Mouse (Mus musculus): ENCODE data around the gene 4931428F04Rik. TPM values are rescaled to one million over a fixed set of nuclear protein-coding genes. Genes with fewer than 3 reads are reported as not detected.

Gene 4931428F04Rik
- polyA plus RNA-seq, 1 experiment from 2014 or later: 23.9 TPM

DNA sequence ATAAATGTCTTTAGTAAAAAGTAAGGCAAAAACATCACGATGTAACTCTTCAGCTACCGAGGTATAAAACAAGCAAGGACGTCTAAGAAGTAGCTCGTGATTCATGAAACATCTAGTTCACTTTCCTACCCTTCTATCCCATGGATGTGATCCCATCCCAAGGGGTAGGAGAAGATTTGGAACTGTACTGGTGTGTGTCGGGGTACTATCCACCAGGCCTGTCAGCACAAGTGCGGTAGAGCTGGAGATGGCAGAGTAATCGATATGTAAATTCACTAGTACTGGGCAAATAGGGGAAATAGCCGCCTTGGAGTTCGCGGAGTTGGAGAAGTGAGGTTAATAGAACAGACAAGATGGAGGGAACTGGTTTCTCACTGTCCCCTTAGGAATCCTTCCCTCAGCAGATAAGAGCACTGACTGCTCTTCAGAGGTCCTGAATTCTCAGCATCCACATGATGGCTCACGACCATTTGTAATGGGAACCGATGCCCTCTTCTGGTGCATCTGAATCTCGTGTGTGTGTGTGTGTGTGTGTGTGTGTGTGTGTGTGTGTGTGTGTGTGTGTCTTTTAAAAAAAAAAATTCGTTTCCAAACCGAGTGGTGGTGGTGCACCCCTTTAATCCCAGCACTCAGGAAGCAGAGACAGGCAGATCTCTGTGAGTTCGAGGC, 26.3 kb downstream of the 4931428F04Rik start:
- H3K4me1 ChIP-seq: peaks cover 47% of the 10 kb centered on the region
- peaks cover 4% of the 10 kb centered on the region for H3K9me3 ChIP-seq
- 40% methylated on average over 16 of the region's 16 CpGs for WGBS
- no peak overlapping the region for H3K27ac ChIP-seq (replicated peaks)
- H3K27me3 ChIP-seq (replicated peaks; ENCODE audit: low read depth, poor library complexity, severe bottlenecking): peaks cover 100% of the 10 kb centered on the region
- no peak for DNase-seq (ENCODE audit: low spot score)
- no peaks in the 10 kb centered on the region for H3K36me3 ChIP-seq (replicated peaks)
- H3K4me3 ChIP-seq: peak overlapping the region; percentile 76

DNA sequence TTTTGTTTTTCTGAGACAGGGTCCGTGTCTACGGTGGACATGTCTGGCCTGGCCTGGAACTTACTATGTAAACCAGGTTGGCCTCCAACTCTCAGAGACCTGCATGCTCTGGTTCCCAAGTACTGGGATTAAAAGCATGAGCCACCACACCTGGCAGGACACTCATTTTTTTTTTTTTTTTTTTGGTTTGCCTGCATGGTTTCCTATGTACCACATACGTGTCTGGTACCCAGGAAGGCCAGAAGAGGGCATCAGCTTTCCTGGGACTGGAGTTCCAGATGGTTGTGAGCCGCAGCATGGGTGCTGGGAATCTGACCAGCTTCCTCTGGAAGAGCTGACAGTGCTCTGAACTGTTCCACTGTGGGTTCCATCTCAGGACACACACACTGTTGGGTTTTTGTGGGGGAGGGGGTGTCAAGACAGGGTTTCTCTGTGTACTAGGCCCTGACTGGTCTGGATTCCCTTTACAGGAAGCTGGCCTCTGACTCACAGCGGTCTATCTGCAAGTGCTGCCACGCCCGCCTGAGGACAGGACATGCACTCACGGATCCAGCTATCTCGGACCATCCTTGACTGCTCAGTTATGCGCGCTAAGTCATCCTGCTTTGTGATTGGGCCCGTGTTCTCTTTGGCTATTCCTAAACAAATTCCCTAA, 28.2 kb downstream of the 4931428F04Rik start:
- no peaks in the 10 kb centered on the region for H3K36me3 ChIP-seq (replicated peaks)
- WGBS: 83% methylated on average over 12 of the region's 12 CpGs
- H3K27ac ChIP-seq (replicated peaks): no peak overlapping the region
- H3K27me3 ChIP-seq (replicated peaks; ENCODE audit: low read depth, poor library complexity, severe bottlenecking): peaks cover 100% of the 10 kb centered on the region
- peaks cover 4% of the 10 kb centered on the region for H3K9me3 ChIP-seq
- no peak overlapping the region for H3K4me3 ChIP-seq
- no peak for DNase-seq (ENCODE audit: low spot score)
- peaks cover 32% of the 10 kb centered on the region for H3K4me1 ChIP-seq

DNA sequence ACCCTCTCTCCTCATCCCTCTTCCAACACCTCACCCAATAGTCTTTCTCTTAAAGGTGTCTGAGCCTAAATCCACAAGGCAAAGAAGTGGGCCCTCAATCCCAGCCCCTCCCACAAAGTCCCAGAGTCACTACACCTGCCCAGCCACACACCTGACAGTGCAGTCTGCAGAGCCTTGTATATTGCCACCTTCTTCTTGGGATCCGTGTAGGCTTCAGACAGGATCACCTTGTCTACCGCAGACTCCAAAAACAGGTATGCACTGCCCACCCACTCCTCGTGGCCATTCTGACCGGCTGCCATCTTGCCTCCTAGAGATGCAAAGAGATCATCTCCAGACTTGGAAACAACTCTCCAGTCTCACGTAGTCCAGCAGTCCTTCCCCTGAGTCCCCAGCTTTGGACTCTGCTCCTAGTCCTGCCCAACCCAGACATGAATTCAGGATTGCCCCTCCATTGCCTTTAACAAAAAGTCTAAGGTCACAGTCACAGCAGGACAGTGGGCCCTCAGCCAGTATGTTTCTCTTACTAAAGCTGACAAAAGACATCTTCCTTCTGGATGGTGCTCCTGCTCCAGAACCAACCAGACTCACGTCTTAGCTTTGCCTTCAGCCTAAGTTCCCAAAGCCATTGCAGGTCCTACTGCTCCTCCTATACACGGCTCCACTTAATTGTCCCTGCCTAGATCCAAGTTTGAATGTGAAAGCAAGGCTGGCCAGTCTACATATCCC, 29.1 kb downstream of the 4931428F04Rik start:
- Histone ChIP-seq H3K4me1 (peaks cover 32% of the 10 kb centered on the region), H3K4me3 (no peak overlapping the region), H3K36me3 (replicated peaks) (no peaks in the 10 kb centered on the region), H3K27me3 (replicated peaks; ENCODE audit: low read depth, poor library complexity, severe bottlenecking) (peaks cover 100% of the 10 kb centered on the region), H3K9me3 (no peaks in the 10 kb centered on the region; the same call in 1 of the 2 replicates), H3K27ac (replicated peaks) (no peak overlapping the region)
- 63% methylated on average over 7 of the region's 7 CpGs for WGBS
- no peak for DNase-seq (ENCODE audit: low spot score)

DNA sequence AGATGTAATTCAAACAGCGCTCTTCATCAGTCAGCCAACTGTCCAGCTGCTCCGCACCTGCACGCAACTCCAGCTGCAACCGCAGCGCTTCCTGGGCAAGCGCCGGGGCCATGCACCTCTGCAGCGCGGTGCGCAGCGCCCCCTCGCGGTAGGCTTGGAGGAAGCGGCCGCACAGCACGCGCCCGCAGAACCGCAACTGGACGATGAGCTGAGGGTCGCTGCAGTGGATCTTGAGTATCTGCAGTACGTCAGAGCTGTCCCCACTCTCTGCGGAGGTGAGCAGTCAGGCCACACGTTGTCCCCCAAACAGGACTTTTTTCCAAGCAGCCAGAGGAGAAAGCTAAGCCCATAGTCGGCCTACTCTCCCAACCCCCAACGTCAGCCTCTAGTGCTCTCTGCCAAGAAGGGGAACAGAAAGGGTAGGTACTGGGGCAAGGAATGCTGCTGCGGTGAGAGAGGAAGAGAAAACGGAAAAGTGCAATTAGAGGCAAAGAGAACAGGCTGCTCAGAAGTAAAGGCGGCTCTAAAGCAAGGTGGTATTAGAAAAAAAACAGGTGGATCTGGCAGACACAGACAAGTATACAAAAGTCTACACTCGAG, 29.8 kb downstream of the 4931428F04Rik start:
- H3K36me3 ChIP-seq (replicated peaks): no peaks in the 10 kb centered on the region
- DNase-seq (ENCODE audit: low spot score): peak; percentile 89
- 3% methylated on average over 30 of the region's 30 CpGs for WGBS
- H3K4me1 ChIP-seq: peaks cover 34% of the 10 kb centered on the region
- no peaks in the 10 kb centered on the region; the same call in 1 of the 2 replicates for H3K9me3 ChIP-seq
- H3K27me3 ChIP-seq (replicated peaks; ENCODE audit: low read depth, poor library complexity, severe bottlenecking): peaks cover 100% of the 10 kb centered on the region
- H3K4me3 ChIP-seq: peak overlapping the region; percentile 57
- no peak overlapping the region for H3K27ac ChIP-seq (replicated peaks)

DNA sequence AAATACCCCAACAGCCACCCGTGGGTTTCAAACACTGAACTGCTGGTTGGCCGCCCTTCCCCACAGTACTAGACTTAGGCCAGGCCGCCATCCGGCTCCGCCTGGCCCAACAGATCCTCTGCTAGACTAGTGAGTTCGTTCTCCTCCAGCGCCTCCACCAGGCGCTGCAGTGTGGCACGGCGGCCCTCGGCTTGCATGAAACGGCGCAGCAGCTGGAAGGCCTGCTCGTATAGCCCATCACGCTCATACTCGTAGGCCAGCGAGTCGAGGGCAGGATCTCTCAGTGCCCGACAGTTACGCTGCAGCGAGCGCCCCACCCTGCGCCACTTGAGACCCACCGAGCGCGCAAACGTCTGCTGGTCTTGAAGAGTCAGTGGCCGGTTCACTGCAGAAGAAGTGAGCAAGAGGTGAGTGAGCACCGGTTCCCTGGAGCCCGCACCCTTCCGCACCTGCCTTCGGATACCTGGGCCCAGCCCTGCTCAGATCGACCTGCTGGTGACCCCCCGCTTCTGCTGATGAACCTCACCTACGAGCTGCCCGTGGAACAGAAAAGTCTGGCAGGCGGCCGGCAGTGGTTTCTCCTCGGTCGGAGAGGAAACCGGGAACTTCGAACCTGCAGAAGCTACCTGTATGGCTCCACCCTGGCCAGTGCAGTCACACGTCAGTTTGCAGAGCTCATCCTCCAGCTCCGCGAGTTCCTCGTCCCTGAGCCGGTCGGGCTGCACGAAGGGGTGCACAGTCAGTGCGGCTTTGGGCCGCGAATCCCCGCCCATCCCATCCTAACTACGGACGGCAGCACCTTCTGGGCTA, 30.5 kb downstream of the 4931428F04Rik start:
- Histone ChIP-seq H3K36me3 (replicated peaks) (no peaks in the 10 kb centered on the region), H3K27me3 (replicated peaks; ENCODE audit: low read depth, poor library complexity, severe bottlenecking) (peaks cover 96% of the 10 kb centered on the region), H3K4me3 (peak overlapping the region; percentile 57), H3K9me3 (no peaks in the 10 kb centered on the region; the same call in 1 of the 2 replicates), H3K27ac (replicated peaks) (no peak overlapping the region), H3K4me1 (peaks cover 34% of the 10 kb centered on the region)
- 2% methylated on average over 55 of the region's 55 CpGs for WGBS
- peak; percentile 70 for DNase-seq (ENCODE audit: low spot score)

DNA sequence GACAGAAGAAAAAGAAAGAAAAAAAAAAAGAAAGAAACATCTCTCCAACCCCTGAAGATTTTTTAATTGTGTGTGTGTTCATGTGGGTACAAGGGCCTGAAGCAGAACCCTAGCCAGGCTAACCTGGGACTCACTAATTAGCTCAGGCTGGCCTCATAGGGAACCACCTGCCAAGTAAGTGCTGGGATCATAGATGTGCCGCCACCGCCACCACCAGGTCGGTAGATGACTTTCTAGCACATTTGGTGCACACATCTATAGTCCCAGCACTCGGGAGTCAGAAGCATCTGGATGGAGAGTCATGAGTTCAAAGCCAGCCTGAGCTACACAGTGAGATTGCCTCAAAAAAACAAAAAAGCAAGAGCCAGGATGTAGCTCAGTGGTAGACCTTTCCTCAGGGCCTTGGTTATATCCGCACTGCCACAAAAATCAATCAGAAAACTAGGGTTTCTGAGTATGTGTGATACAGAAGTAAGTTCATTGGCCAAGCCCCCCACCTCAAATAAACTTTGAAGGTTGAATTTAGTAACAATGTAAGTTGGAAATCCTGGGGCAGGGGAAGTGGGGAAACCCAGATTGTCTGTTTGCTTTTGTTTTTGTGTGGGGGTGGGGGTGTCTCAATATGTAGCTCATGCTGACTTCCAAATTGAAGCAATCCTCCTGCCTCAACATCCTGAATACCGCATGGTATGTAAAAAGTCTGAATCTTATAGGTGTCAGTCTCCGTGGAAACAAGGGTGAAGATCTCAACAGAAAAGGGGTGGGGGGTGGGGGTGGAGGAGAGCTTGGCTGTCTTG, 32.1 kb downstream of the 4931428F04Rik start:
- no peak for DNase-seq (ENCODE audit: low spot score)
- no peak overlapping the region for H3K27ac ChIP-seq (replicated peaks)
- peaks cover 37% of the 10 kb centered on the region for H3K4me1 ChIP-seq
- no peak overlapping the region for H3K4me3 ChIP-seq
- peaks cover 7% of the 10 kb centered on the region for H3K36me3 ChIP-seq (replicated peaks)
- H3K27me3 ChIP-seq (replicated peaks; ENCODE audit: low read depth, poor library complexity, severe bottlenecking): peaks cover 83% of the 10 kb centered on the region
- WGBS: 66% methylated on average over 7 of the region's 7 CpGs
- H3K9me3 ChIP-seq: no peaks in the 10 kb centered on the region; the same call in 1 of the 2 replicates

DNA sequence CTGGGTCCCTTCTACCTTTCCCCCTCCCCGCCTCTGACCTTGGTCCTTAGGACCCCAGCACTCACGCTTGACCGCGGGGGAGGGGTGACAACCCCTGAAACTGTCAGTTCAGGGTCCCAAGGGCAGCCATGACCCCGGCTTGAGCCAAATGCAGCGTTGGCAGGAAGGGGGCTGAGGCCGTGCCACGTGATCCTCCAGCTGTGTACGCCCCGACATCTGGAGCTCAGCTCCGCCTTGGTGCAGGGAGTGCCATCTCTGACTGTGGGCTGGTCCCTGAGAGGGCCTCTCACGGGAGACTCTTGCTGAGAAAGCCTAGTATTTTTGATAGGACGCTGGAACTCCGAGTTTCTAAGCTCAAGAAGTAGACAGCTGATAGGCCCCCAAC, 34.7 kb downstream of the 4931428F04Rik start, which contains the start of gene B3gnt9:
TSS of gene B3gnt9 (minus strand) at position 188 of the 385 bp plus-strand sequence.
- under 1% methylated on average over 14 of the region's 14 CpGs for WGBS
- DNase-seq (ENCODE audit: low spot score): peak; percentile 71
- peak within 1 kb of the TSS; percentile 82 for H3K27ac ChIP-seq (replicated peaks)
- peaks cover 32% of the 10 kb centered on the region for H3K36me3 ChIP-seq (replicated peaks)
- H3K4me1 ChIP-seq: peaks cover 36% of the 10 kb centered on the region
- H3K27me3 ChIP-seq (replicated peaks; ENCODE audit: low read depth, poor library complexity, severe bottlenecking): peaks cover 58% of the 10 kb centered on the region
- H3K4me3 ChIP-seq: peak within 1 kb of the TSS; percentile 72
- H3K9me3 ChIP-seq: no peaks in the 10 kb centered on the region

DNA sequence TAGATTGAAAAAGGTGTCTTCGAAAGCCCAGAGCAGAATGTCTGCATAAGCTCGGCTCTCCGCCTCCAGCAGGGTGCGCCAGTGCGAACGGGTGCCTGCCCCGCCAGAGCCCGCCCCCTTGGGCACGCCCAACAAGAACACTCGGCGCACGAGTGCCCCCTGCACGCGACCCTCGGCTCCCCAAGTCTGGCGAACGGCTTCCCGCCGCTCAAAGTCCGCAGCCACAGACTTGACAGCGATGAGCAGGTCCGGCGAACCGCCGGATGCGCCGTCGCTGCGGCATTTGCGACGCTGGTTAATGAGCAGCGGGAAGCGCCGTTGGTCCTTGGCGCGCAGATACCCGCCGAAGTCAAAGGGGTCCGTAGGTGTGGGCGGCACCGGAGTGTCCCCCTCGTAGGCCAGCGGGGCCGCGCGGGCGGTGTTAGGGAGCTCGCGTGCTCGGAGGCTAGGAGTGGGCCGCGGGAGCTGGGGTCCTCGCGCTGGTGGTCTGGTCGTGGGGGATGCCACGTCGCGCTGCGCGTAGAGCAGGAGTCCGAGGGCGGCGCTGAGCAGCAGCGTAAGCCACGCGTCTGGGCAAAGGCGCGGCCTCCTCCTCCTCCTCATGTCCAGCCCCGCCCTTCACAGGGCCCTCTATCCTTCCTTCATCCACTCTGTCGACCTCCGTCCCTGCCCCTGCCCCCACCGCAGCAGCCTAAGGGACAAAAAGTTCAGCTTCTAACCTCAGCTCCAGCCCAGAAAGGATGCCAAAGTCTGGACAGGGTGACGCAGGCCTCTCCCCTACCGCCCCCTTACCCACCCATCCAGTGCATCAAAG, 35.3 kb downstream of the 4931428F04Rik start:
- Histone ChIP-seq H3K36me3 (replicated peaks) (peaks cover 38% of the 10 kb centered on the region), H3K9me3 (no peaks in the 10 kb centered on the region), H3K27ac (replicated peaks) (peak overlapping the region; percentile 82), H3K4me3 (peak overlapping the region; percentile 72), H3K4me1 (peaks cover 30% of the 10 kb centered on the region), H3K27me3 (replicated peaks; ENCODE audit: low read depth, poor library complexity, severe bottlenecking) (peaks cover 52% of the 10 kb centered on the region)
- WGBS: under 1% methylated on average over 74 of the region's 74 CpGs
- peak; percentile 94 for DNase-seq (ENCODE audit: low spot score)

DNA sequence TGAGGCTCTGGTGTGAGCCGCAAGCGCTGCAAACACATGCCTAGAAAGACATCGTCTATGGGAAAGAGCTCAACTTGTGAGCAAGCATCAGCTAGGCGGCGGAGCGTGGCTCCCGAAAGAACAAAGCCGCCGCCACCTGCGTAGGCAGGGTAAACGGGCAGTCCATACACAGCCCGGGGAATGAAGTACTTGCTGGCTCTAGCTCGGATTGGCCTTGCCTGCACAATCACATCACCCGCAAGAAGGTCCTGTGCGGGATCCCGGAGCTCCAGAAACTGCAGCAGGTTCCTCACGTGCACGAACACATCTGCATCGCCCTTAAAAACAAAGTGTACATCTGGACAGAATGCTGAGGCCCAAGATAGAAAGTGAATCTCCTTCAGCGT, 35.9 kb downstream of the 4931428F04Rik start:
- H3K27ac ChIP-seq (replicated peaks): no peak overlapping the region; the same call in 1 of the 2 replicates
- peaks cover 24% of the 10 kb centered on the region for H3K4me1 ChIP-seq
- WGBS: 37% methylated on average over 20 of the region's 20 CpGs
- peaks cover 46% of the 10 kb centered on the region for H3K27me3 ChIP-seq (replicated peaks; ENCODE audit: low read depth, poor library complexity, severe bottlenecking)
- H3K4me3 ChIP-seq: peak overlapping the region; percentile 72
- peaks cover 44% of the 10 kb centered on the region for H3K36me3 ChIP-seq (replicated peaks)
- DNase-seq (ENCODE audit: low spot score): no peak
- no peaks in the 10 kb centered on the region for H3K9me3 ChIP-seq

DNA sequence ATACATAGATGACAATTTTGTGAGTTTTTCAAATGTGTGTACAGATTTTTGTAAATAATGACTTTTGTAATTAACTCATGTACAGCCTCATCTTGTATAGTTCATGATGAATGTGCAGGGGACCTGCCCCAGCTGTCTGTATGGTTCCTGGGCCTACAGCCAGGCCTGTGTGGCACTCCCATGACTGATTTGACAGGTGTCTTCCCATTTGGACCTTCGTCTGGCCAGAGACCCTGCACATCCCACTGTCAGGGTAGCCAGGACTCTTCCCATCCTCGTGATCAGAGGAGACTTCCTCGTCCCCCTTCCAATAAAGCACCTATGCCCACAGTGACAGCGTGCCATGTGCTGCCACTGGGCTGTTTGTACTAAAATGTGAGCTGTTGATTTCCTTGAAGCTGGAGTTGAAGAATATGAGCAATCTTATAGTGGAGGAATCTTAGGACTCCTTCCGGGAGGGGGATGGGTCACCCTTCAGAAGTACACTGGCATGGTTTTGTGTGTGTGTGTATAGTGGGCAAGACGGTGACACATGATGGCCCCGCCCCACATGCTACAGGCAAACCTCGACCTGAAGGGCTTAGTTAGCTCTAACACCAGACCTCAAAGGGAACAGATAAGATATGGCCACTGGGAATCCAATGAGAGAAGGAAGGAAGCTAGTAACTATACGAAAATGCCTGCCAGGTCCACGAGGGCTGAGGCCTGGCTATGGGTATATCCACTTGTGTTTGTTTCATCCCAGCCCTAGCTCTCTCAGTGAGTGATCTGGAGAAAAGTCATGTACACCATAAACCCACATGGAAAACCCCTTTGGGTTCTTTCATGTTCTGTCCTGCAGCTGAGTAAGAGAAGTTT, 36.8 kb downstream of the 4931428F04Rik start:
- WGBS: 90% methylated on average over 10 of the region's 10 CpGs
- no peak for DNase-seq (ENCODE audit: low spot score)
- peaks cover 21% of the 10 kb centered on the region for H3K4me1 ChIP-seq
- H3K4me3 ChIP-seq: no peak overlapping the region
- H3K36me3 ChIP-seq (replicated peaks): peaks cover 53% of the 10 kb centered on the region
- peaks cover 37% of the 10 kb centered on the region for H3K27me3 ChIP-seq (replicated peaks; ENCODE audit: low read depth, poor library complexity, severe bottlenecking)
- H3K9me3 ChIP-seq: no peaks in the 10 kb centered on the region
- no peak overlapping the region for H3K27ac ChIP-seq (replicated peaks)

Measured in embryonic facial prominence, embryonic 10.5 days (tissue).